Mouse (Mus musculus) E14TG2a.4 (cell line): ENCODE measurements around the gene Pax5.

Source experiments
- CTCF ChIP-seq: conservative IDR thresholded peaks from 2 replicates; pipeline ENCODE4 v1.5.1; 2014; ENCODE audit warnings: low read length
- NANOG ChIP-seq: IDR thresholded peaks from 2 replicates; pipeline ENCODE4 v1.6.1; 2014; ENCODE audit warnings: borderline replicate concordance, low read length, mixed read lengths
- POU5F1 ChIP-seq: IDR thresholded peaks from 2 replicates; pipeline ENCODE4 v1.6.1; 2014; ENCODE audit warnings: low read length, borderline replicate concordance

DNA sequence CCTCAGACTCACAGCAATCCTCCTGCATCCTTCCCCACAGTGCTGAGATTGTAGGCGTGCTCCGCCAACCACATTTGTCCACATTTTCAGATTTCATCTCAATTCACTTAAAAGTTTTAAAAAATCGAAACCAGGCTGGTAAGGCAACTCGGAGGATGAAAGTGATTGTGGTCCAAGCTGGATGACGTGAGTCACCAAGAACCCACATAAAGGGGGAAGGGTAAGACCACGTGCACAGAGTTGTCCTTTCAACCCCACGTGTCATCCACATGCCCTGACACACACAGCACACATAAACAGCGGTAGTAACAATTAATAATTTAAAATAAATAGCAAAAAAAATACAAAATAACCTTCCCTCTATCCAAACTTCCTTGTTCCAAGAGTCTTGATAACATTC, 35.3 kb downstream of the Pax5 start:
- TF ChIP-seq NANOG (no peak), CTCF (no peak), POU5F1 (no peak)
